Mouse (Mus musculus): Measurements from ENCODE around the gene Mindy1. TPM values are rescaled to one million over a fixed set of nuclear protein-coding genes. Genes with fewer than 3 reads are reported as not detected.

Mindy1 gene
- polyA plus RNA-seq, 1 experiment = 95.2 TPM

GRCm38 (mm10) chr3:95264724-95265123 is 16.4 kb upstream of the Mindy1 start:
- TF ChIP-seq CTCF (IDR thresholded peaks at IDR 0.05; ENCODE audit: insufficient read depth, low read length) = no peak
- TF ChIP-seq POLR2A (IDR thresholded peaks at IDR 0.05; ENCODE audit: borderline replicate concordance, extremely low read depth, low read depth, low read length) = no peak
- Histone ChIP-seq H3K4me1 (ENCODE audit: control insufficient read depth, insufficient read depth, low read length) (peaks cover 2% of the 10 kb centered on the region; the same call in 1 of the 2 replicates), H3K4me3 (replicated peaks; ENCODE audit: extremely low read depth, low read depth, low read length) (no peak overlapping the region)
- WGBS = 86% methylated on average over 1 of the region's 1 CpGs
- DNase-seq = no peak

GRCm38 (mm10) chr3:95266052-95266451 is 15.1 kb upstream of the Mindy1 start:
- Histone ChIP-seq H3K4me3 (replicated peaks; ENCODE audit: extremely low read depth, low read depth, low read length) (no peak overlapping the region), H3K4me1 (ENCODE audit: control insufficient read depth, insufficient read depth, low read length) (peaks cover 2% of the 10 kb centered on the region; the same call in 1 of the 2 replicates)
- no peak for DNase-seq
- 94% methylated on average over 3 of the region's 3 CpGs for WGBS
- TF ChIP-seq CTCF (IDR thresholded peaks at IDR 0.05; ENCODE audit: insufficient read depth, low read length) (no peak), POLR2A (IDR thresholded peaks at IDR 0.05; ENCODE audit: borderline replicate concordance, extremely low read depth, low read depth, low read length) (no peak)

- no peak overlapping the region for H3K4me3 ChIP-seq (replicated peaks; ENCODE audit: extremely low read depth, low read depth, low read length)
- peaks cover 2% of the 10 kb centered on the region; the same call in 1 of the 2 replicates for H3K4me1 ChIP-seq (ENCODE audit: control insufficient read depth, insufficient read depth, low read length)
- TF ChIP-seq CTCF (IDR thresholded peaks at IDR 0.05; ENCODE audit: insufficient read depth, low read length) (no peak), POLR2A (IDR thresholded peaks at IDR 0.05; ENCODE audit: borderline replicate concordance, extremely low read depth, low read depth, low read length) (no peak)
- DNase-seq = no peak
Observed at GRCm38 (mm10) chr3:95267855-95268254, 13.3 kb upstream of the Mindy1 start.

- 89% methylated on average over 5 of the region's 5 CpGs for WGBS
- no peaks in the 10 kb centered on the region for H3K4me1 ChIP-seq (ENCODE audit: control insufficient read depth, insufficient read depth, low read length)
Observed at GRCm38 (mm10) chr3:95269789-95270188, 11.4 kb upstream of the Mindy1 start.

GRCm38 (mm10) chr3:95270766-95271364 is 10.3 kb upstream of the Mindy1 start:
- Histone ChIP-seq H3K4me1 (ENCODE audit: control insufficient read depth, insufficient read depth, low read length) (no peaks in the 10 kb centered on the region), H3K4me3 (replicated peaks; ENCODE audit: extremely low read depth, low read depth, low read length) (no peak overlapping the region)
- TF ChIP-seq POLR2A (IDR thresholded peaks at IDR 0.05; ENCODE audit: borderline replicate concordance, extremely low read depth, low read depth, low read length) = no peak
- no peak for TF ChIP-seq CTCF (IDR thresholded peaks at IDR 0.05; ENCODE audit: insufficient read depth, low read length)
- 84% methylated on average over 12 of the region's 12 CpGs for whole genome bisulfite sequencing
- DNase-seq = no peak

More at GRCm38 (mm10) chr3:95269789-95270188, 11.4 kb upstream of the Mindy1 start:
- no peak overlapping the region for H3K4me3 ChIP-seq (replicated peaks; ENCODE audit: extremely low read depth, low read depth, low read length)
- no peak for DNase-seq
- no peak for TF ChIP-seq CTCF (IDR thresholded peaks at IDR 0.05; ENCODE audit: insufficient read depth, low read length)
- TF ChIP-seq POLR2A (IDR thresholded peaks at IDR 0.05; ENCODE audit: borderline replicate concordance, extremely low read depth, low read depth, low read length) = no peak

GRCm38 (mm10) chr3:95273471-95273870 is 7.7 kb upstream of the Mindy1 start:
- WGBS = 91% methylated on average over 4 of the region's 5 CpGs
- Histone ChIP-seq H3K4me3 (replicated peaks; ENCODE audit: extremely low read depth, low read depth, low read length) (no peak overlapping the region), H3K4me1 (ENCODE audit: control insufficient read depth, insufficient read depth, low read length) (no peaks in the 10 kb centered on the region; the same call in 1 of the 2 replicates)
- no peak for TF ChIP-seq POLR2A (IDR thresholded peaks at IDR 0.05; ENCODE audit: borderline replicate concordance, extremely low read depth, low read depth, low read length)
- TF ChIP-seq CTCF (IDR thresholded peaks at IDR 0.05; ENCODE audit: insufficient read depth, low read length) = no peak
- DNase-seq = no peak

- no peak overlapping the region for H3K4me3 ChIP-seq (replicated peaks; ENCODE audit: extremely low read depth, low read depth, low read length)
- no peak for DNase-seq
- TF ChIP-seq CTCF (IDR thresholded peaks at IDR 0.05; ENCODE audit: insufficient read depth, low read length) (no peak), POLR2A (IDR thresholded peaks at IDR 0.05; ENCODE audit: borderline replicate concordance, extremely low read depth, low read depth, low read length) (no peak)
- no peaks in the 10 kb centered on the region; the same call in 1 of the 2 replicates for H3K4me1 ChIP-seq (ENCODE audit: control insufficient read depth, insufficient read depth, low read length)
- WGBS = 95% methylated on average over 4 of the region's 4 CpGs
Observed at GRCm38 (mm10) chr3:95274453-95274852, 6.7 kb upstream of the Mindy1 start.

GRCm38 (mm10) chr3:95275161-95275560 is 6.0 kb upstream of the Mindy1 start:
- WGBS = 66% methylated on average over 6 of the region's 6 CpGs
- H3K4me1 ChIP-seq (ENCODE audit: control insufficient read depth, insufficient read depth, low read length) = no peaks in the 10 kb centered on the region; the same call in 1 of the 2 replicates
- TF ChIP-seq CTCF (IDR thresholded peaks at IDR 0.05; ENCODE audit: insufficient read depth, low read length) (no peak), POLR2A (IDR thresholded peaks at IDR 0.05; ENCODE audit: borderline replicate concordance, extremely low read depth, low read depth, low read length) (no peak)
- no peak overlapping the region for H3K4me3 ChIP-seq (replicated peaks; ENCODE audit: extremely low read depth, low read depth, low read length)
- DNase-seq = no peak

- 58% methylated on average over 5 of the region's 5 CpGs for WGBS
- TF ChIP-seq POLR2A (IDR thresholded peaks at IDR 0.05; ENCODE audit: borderline replicate concordance, extremely low read depth, low read depth, low read length) (no peak), CTCF (IDR thresholded peaks at IDR 0.05; ENCODE audit: insufficient read depth, low read length) (no peak)
- H3K4me3 ChIP-seq (replicated peaks; ENCODE audit: extremely low read depth, low read depth, low read length) = no peak overlapping the region
- H3K4me1 ChIP-seq (ENCODE audit: control insufficient read depth, insufficient read depth, low read length) = peaks cover 3% of the 10 kb centered on the region; the same call in 1 of the 2 replicates
- DNase-seq = no peak
Observed at GRCm38 (mm10) chr3:95276428-95276934, 4.7 kb upstream of the Mindy1 start.

- no peak for DNase-seq
- TF ChIP-seq POLR2A (IDR thresholded peaks at IDR 0.05; ENCODE audit: borderline replicate concordance, extremely low read depth, low read depth, low read length) (no peak), CTCF (IDR thresholded peaks at IDR 0.05; ENCODE audit: insufficient read depth, low read length) (no peak)
- Histone ChIP-seq H3K4me1 (ENCODE audit: control insufficient read depth, insufficient read depth, low read length) (peaks cover 3% of the 10 kb centered on the region; the same call in 1 of the 2 replicates), H3K4me3 (replicated peaks; ENCODE audit: extremely low read depth, low read depth, low read length) (no peak overlapping the region)
- WGBS = 38% methylated on average over 1 of the region's 1 CpGs
Observed at GRCm38 (mm10) chr3:95277149-95277551, 4.0 kb upstream of the Mindy1 start.

Measured in lung, adult 2 months (tissue).